Mouse (Mus musculus) urinary bladder, postnatal 14 days (tissue): ENCODE results near the gene Ptpro.

Experiments used
- DNase-seq: peaks from one replicate; pipeline ENCODE4 v3.0.0; 2021; ENCODE audit warnings: low spot score

Gene Ptpro

GRCm38 (mm10) chr6:137252194-137252886 lies at the start of gene Ptpro:
Gene Ptpro (plus strand): TSS chr6:137252319.
- no peak for DNase-seq

- DNase-seq, result no peak
Measured at GRCm38 (mm10) chr6:137202661-137203060, 49.5 kb upstream of the Ptpro start.

GRCm38 (mm10) chr6:137205662-137206400 lies 46.3 kb upstream of the Ptpro start:
- no peak for DNase-seq

GRCm38 (mm10) chr6:137207126-137207525 lies 45.0 kb upstream of the Ptpro start:
- DNase-seq, result no peak

- peak; percentile 25 for DNase-seq
Measured at GRCm38 (mm10) chr6:137209992-137210391, 42.1 kb upstream of the Ptpro start.

DNA sequence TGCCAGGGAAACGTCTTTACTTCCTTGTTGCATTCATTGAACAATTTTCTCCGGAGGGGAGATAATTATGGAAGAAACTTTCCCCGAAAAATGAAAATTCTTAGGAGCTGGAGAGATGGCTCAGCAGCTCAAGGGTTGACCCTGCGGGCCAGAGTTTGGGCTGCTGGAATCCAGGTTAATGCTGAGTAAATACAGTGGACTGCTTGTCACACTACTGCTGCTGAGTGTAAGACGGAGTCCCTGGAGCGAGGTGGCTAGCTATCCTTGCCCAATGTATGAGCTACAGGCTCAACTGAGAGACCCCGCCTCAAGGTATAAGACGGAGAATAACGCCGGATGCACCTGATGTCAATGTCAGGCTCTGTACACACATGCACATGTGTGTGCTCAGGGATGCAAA lies 41.1 kb upstream of the Ptpro start:
- DNase-seq, result no peak

DNA sequence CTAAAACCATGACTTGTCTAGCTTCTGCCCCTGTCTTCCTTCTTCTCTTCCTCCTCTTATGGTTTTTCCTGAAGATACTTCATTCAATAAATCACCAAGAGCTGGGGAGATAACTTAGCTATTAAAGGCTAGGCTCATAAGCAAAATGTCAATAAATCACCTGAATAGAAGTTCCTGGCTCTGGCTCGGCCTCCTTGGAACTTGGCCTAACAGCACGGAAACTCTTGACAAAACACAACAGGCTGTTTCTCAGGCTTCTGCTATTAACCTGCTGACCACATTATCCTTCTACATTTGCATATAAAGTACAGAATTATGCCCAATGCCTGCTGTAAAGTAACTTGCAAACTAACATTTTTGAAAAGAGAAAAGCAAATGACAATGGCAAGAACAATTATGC lies 40.7 kb upstream of the Ptpro start:
- no peak for DNase-seq

DNA sequence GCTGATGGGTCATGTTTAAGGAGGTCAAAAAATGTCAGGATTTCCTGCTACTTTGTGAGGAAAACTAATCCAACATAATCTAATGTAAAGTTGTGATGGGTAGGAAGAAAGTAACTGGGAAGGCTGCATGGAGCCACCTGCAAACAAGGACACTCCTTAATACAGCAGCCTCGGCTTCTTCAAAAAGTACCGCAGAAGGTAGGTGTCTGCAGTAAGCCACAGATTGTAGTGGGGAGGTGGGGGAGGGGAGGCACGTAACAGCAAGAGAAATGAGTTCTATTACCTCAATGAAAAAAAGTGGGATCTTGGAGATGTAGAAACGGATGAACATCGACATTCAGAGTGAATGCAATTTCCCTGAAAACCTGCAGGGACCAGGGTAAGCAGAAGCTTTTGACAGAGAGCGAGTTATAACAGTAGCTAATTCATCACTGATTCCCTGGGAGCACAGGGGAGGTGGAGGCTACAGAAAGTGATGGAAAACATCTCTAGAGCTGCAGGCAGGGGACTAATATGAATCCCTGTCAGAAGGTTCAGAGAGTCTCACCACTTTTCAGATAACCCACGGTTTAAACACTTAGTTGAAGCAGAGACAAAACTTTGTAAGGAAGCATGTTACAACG lies 34.2 kb upstream of the Ptpro start:
- DNase-seq, result no peak

DNA sequence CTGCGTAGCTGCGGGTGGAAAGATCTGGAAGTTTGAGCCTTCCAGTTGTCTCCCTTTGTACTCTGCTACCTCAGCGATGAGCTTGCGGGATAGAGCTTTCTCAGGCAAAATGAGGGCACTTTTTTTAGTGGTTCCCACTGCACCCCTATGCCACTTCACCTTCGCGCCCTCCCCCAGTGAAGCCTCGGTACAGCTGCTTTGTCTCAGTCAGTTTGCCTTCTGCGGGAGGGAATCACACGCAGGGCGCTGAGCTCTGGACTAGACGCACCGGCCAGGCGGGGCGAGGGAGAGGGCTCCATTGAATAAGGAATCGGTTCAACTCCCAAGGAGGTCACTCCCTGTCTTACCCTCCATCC lies 746 bp downstream of the Ptpro start:
- DNase-seq, result no peak

GRCm38 (mm10) chr6:137253415-137253814 lies 1.3 kb downstream of the Ptpro start:
- no peak for DNase-seq

- DNase-seq, result no peak
Measured at GRCm38 (mm10) chr6:137261033-137261432, 8.9 kb downstream of the Ptpro start.

DNA sequence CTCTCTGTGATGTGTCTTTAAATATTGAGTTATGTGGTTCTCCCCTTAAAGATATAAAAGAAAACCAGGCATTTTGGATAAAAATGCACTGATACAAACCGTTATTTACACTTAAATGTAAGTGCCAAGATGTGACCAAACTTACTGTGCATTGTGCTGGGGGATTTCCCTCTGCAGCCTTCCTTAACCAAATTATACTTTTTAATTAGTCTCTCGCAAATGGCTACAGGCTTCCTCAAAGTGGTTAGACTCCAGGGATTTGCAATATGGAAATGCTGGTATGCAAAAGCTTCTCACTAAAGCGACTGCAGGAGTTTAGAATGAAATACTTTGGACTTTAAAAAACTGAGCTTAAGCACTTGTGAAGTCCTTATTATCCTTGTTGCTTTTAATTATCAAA lies 10.0 kb downstream of the Ptpro start:
- no peak for DNase-seq

- DNase-seq, result no peak
Measured at GRCm38 (mm10) chr6:137268019-137268418, 15.9 kb downstream of the Ptpro start.

DNA sequence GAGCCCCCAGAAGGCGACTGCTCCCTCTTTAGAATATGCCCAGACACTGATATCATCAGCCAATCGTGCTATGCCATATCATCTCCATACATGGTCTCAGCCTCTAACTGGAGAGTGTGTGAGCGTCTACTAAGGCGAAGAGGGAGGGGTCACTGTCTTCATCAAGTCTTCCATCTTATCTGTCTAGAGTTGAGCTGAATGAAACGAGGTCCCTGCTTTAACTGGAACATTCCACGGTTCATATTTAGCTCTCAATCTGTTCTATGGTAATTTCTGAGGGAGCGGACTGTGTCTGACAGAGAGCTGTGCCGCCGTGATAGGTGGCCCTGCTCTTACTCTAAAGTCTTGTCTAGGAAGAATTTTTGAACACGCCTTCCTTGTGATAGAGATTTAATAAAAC lies 16.5 kb downstream of the Ptpro start:
- DNase-seq, result no peak

- DNase-seq, result no peak
Measured at GRCm38 (mm10) chr6:137272513-137272912, 20.4 kb downstream of the Ptpro start.

DNA sequence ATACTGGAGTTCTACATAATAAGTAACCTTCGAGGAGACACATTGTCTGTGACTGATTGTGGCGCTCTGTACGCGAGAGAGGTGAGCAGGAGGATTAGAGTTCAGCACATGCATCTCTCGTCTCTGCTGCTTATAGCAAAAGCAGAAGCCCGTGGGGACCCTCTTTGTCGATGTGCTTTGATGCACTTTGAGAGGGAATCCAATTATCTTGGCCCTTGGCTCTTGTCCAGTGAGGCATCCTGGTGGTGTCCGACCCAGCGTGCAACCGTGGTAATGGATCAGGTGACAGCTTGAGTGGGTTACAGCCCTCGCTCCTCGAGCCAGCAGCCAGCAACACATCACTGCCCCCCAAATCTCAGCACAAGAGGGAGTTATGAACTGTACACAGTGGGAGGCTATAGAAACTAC lies 25.5 kb downstream of the Ptpro start:
- DNase-seq, result no peak

GRCm38 (mm10) chr6:137279576-137279975 lies 27.5 kb downstream of the Ptpro start:
- DNase-seq, result no peak

- no peak for DNase-seq
Measured at GRCm38 (mm10) chr6:137281541-137282049, 29.5 kb downstream of the Ptpro start.

GRCm38 (mm10) chr6:137282050-137282449 lies 29.9 kb downstream of the Ptpro start:
- DNase-seq, result no peak

DNA sequence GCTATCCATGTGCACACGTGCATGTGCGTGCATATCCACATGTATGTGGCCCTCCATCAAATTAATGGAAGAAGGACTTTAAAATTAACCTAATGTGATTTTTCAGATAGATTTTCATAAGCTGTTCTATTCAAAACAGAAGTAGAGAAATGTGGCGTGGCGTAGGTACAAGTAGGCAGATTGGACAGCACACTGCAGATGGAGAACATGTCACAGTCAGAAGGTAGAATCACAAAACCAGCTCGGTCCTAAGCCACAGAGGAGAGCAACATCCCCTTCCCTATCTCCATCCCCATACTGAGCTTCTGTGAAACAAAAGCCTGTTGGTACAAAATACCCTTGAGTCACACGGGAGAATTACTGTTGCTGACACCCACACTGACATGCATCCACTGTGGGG lies 34.3 kb downstream of the Ptpro start:
- no peak for DNase-seq

GRCm38 (mm10) chr6:137287788-137288187 lies 35.7 kb downstream of the Ptpro start:
- no peak for DNase-seq

- DNase-seq, result no peak
Measured at GRCm38 (mm10) chr6:137288264-137288663, 36.1 kb downstream of the Ptpro start.

DNA sequence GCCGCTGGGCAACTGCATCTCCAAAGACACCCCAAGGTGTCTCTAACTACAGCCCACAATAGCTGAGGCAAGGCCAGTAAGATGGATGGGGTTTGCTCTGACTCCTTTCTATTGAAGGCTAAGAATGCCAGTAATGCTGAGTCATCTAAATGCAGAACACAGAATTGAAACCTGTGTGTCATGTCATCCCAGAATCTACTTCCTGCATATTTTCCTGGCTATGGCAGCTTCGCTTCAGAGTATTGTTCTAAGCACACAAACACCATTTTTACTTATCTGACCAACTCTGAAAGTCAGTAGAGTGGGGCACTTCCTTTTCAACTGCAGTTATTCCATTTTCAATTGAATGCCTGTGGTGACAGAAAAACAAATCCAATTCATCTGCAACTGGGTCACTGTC lies 40.3 kb downstream of the Ptpro start:
- DNase-seq, result no peak
